Mouse (Mus musculus) heart, embryonic 12.5 days (tissue): ENCODE results near the gene Polr1d. TPM values are rescaled to one million over a fixed set of nuclear protein-coding genes. Genes with fewer than 3 reads are reported as not detected.
A peak's percentile ranks its signal among the peaks of the same experiment; 100 is the strongest.

Source experiments
- ATAC-seq: fragments of 200-750 bp; cut with Nextera tagmentation; 2 replicates; pipeline ENCODE4 v1.8.0; 2017; ENCODE audit warnings: moderate TSS enrichment, moderate library complexity; ENCODE audit not compliant: insufficient number of reproducible peaks, low FRiP score
- H3K27ac ChIP-seq: fragments of 300-500 bp; sonication (generic); 2 replicates; pipeline ENCODE4 v1.5.1; 2016; ENCODE audit warnings: mild to moderate bottlenecking, moderate library complexity; ENCODE audit not compliant: poor library complexity, severe bottlenecking
- H3K27me3 ChIP-seq: fragments of 300-500 bp; sonication (generic); replicated peaks from 2 replicates; pipeline ENCODE4 v1.6.1; 2016; ENCODE audit warnings: mild to moderate bottlenecking, moderate library complexity
- H3K36me3 ChIP-seq: fragments of 300-500 bp; sonication (generic); 2 replicates; pipeline ENCODE4 v1.6.1; 2016; ENCODE audit warnings: mild to moderate bottlenecking, moderate library complexity
- H3K4me1 ChIP-seq: fragments of 300-500 bp; sonication (generic); replicated peaks from 2 replicates; pipeline ENCODE4 v1.6.1; 2016; ENCODE audit warnings: mild to moderate bottlenecking
- H3K4me2 ChIP-seq: fragments of 300-500 bp; sonication (generic); 2 replicates; pipeline ENCODE4 v1.6.1; 2016; ENCODE audit warnings: mild to moderate bottlenecking, moderate library complexity
- H3K4me3 ChIP-seq: fragments of 300-500 bp; sonication (generic); 2 replicates; pipeline ENCODE4 v1.5.1; 2016; ENCODE audit warnings: mild to moderate bottlenecking
- H3K9ac ChIP-seq: fragments of 300-500 bp; sonication (generic); 2 replicates; pipeline ENCODE4 v1.6.1; 2016; ENCODE audit warnings: mild to moderate bottlenecking, moderate library complexity
- H3K9me3 ChIP-seq: fragments of 300-500 bp; sonication (generic); replicated peaks from 2 replicates; pipeline ENCODE4 v1.6.1; 2016; ENCODE audit warnings: mild to moderate bottlenecking, moderate library complexity
- WGBS: fragments of 180-500 bp; shearing (Covaris S2); methylation state at CpG from one replicate; pipeline ENCODE4 v1.1.7; 2016; 5-methylcytosine and 5-hydroxymethylcytosine counted together
- polyA plus RNA-seq: library from polyadenylated mRNA; unstranded; fragments of >200 nt; fragmentation: Nextera tagmentation; extraction: Ambion mirVana; gene quantifications from 2 replicates; pipeline ENCODE4 v1.2.1, GENCODE M21; 2016

Gene Polr1d
- polyA plus RNA-seq, 1 experiment from 2014 or later: 94.0 TPM

DNA sequence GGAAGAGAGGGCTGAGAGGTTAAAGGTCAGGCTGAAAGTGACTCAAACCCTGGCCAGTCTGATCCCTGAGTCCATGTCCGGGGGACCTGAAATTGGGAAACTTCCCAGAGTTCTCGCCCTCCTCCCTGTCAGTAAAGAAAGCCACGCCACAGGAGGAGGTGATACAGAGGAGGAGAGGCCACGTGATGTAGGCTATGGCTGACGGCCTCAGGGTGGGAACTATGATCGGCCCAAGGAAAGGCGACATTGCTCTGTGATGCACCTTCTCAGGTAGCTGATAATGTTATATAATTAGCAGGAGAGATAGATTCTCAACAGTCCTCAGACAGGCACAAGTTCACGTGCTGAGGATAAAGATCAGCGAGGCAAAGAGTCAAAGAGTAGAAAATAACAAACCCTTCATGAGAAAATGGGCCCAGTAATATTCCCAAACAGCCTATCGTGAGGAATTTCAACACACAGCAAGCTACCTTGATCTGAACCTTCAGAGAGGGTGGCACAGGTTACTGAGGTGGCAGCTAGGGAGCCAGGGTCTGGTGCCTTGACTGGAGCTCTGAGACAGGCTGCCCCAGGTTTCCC is 20.0 kb upstream of the Polr1d start:
- 76% methylated on average over 10 of the region's 10 CpGs for WGBS
- H3K27me3 ChIP-seq: no peaks in the 10 kb centered on the region
- H3K27ac ChIP-seq: peak overlapping the region; percentile 60
- no peak overlapping the region for H3K9ac ChIP-seq
- H3K4me1 ChIP-seq: peaks cover 57% of the 10 kb centered on the region
- H3K4me3 ChIP-seq: no peak overlapping the region
- no peaks in the 10 kb centered on the region for H3K36me3 ChIP-seq
- no peak for ATAC-seq
- H3K9me3 ChIP-seq: no peaks in the 10 kb centered on the region
- no peak overlapping the region for H3K4me2 ChIP-seq

DNA sequence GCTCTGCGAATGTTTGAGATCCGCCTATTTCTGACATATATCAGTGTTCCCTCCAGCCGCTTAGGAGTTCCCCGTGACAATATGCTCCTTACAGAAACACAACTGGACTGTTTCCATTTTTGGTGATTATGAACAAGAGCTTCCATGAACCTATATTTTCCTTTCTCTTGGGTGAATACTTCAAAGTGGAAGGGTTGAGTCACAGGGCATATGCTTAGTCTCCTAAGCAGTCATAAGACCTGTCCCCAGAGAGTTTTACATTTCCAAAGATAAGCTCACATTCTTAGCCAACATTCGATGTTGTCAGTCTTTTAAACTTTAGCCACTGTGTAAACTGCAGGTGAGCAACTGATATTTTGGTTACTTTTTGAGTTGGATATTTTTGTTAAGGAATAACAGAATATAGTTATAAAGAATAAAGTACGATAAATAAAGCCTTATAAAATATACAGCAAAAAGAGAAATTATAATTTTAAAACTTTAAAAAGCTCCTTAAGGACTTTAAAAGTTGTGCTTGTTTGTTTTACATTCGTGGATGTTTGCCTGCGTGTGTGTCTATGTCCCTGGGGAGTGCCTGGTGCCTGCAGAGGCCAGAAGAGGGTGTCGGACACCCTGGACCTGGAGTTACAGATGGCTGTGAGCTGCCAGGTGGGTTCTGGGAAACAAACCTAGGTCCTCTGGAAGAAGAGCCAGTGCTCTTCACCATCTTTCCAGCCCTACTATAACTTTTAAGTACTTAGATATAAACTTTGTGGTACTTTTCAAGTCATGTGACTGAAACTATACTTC is 19.0 kb upstream of the Polr1d start:
- H3K27ac ChIP-seq: peak overlapping the region; percentile 60
- H3K27me3 ChIP-seq: no peaks in the 10 kb centered on the region
- WGBS: 60% methylated on average over 9 of the region's 9 CpGs
- no peak overlapping the region for H3K4me3 ChIP-seq
- no peaks in the 10 kb centered on the region for H3K9me3 ChIP-seq
- ATAC-seq: peak; percentile 62; the same call in 1 of the 2 replicates
- H3K9ac ChIP-seq: no peak overlapping the region
- no peak overlapping the region for H3K4me2 ChIP-seq
- no peaks in the 10 kb centered on the region for H3K36me3 ChIP-seq
- H3K4me1 ChIP-seq: peaks cover 51% of the 10 kb centered on the region

DNA sequence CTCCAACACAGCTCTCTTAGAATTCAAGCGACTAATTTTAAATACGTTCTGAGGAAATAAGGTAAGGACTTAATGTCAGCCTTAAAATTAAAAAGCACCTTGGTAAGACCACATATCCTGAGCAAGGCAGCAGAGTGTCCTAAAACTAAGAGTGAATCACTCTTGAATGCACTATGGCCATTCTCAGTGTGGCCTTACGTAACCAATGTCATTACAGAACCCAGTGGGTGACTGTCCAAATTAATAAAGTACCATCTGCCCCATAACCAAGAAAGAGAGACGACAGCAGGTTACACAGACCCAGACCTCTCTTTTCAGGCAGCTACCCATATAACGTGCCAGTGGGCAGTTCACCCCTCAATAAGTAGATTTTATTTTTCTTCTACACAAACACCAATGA is 18.2 kb upstream of the Polr1d start:
- no peaks in the 10 kb centered on the region for H3K36me3 ChIP-seq
- ATAC-seq: no peak
- H3K9ac ChIP-seq: no peak overlapping the region
- H3K9me3 ChIP-seq: no peaks in the 10 kb centered on the region
- no peaks in the 10 kb centered on the region for H3K27me3 ChIP-seq
- H3K4me3 ChIP-seq: no peak overlapping the region
- H3K4me1 ChIP-seq: peaks cover 59% of the 10 kb centered on the region
- 88% methylated on average over 5 of the region's 5 CpGs for WGBS
- H3K4me2 ChIP-seq: no peak overlapping the region
- no peak overlapping the region for H3K27ac ChIP-seq

DNA sequence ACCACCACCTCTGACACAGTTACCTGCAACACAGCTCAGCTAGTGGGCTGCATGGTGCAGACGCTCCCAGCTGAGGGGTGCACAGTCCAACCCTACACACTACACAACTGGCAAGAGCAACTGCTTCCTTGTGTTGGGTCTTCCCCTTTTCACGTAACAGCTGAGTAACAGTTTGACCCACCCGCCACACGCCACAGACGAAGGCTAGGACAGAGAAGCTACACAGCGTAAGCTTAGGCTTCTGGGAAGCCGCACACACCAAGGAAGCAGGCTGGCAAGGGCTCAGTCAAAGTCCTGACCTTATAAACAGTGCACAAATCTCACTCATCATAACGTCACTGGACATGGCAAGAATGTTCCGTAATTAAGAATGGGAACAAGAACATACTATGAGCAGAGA is 17.5 kb upstream of the Polr1d start:
- ATAC-seq: no peak
- Histone ChIP-seq H3K4me2 (no peak overlapping the region), H3K27ac (no peak overlapping the region), H3K4me3 (no peak overlapping the region), H3K9me3 (no peaks in the 10 kb centered on the region), H3K27me3 (no peaks in the 10 kb centered on the region), H3K36me3 (no peaks in the 10 kb centered on the region), H3K4me1 (peaks cover 57% of the 10 kb centered on the region), H3K9ac (no peak overlapping the region)
- WGBS: 87% methylated on average over 9 of the region's 9 CpGs

DNA sequence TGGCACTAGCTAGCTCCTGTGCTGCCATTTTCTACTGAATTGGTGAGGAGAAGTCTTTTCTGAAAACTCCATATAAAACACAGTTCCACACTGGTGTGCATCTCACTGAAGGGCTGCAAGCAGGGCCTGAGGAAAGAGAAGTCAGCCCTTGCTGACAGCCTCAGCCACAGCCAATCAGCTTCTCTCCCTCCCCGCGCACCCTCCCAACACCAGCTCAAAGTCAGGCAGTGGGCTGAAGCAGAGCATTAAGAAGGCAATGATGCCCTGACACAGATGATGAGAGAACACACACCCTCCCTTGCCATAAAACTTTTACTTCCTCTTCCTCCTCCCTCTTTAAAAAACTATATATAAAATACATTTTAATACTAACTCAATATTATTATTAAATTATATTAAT is 16.8 kb upstream of the Polr1d start:
- WGBS: 70% methylated on average over 2 of the region's 2 CpGs
- Histone ChIP-seq H3K36me3 (no peaks in the 10 kb centered on the region), H3K4me1 (peaks cover 54% of the 10 kb centered on the region), H3K4me3 (no peak overlapping the region), H3K27me3 (no peaks in the 10 kb centered on the region), H3K9me3 (no peaks in the 10 kb centered on the region), H3K4me2 (no peak overlapping the region), H3K27ac (no peak overlapping the region), H3K9ac (no peak overlapping the region)
- no peak for ATAC-seq

DNA sequence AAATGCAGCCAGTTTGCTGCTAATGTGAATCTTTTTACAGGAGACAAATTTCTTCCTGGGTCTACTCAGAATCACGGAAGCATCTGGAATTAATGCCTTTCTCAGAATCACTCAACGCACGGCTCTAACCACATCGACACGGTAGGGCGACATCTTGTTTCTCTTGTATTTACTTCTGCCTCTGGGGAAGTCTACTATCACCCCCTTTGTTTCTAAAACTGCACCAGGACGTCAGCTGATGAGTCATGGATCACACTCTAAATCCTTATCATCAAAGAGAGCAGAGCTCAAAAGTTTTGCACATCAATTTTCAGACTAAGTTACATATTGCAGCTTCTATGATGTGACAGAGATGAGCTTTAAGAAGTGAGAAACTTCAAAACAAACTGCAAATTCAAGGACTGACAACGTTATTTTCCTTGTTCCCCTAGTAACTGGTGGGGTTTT is 13.6 kb upstream of the Polr1d start:
- peak overlapping the region; percentile 24; the same call in 1 of the 2 replicates for H3K4me2 ChIP-seq
- WGBS: 43% methylated on average over 8 of the region's 8 CpGs

DNA sequence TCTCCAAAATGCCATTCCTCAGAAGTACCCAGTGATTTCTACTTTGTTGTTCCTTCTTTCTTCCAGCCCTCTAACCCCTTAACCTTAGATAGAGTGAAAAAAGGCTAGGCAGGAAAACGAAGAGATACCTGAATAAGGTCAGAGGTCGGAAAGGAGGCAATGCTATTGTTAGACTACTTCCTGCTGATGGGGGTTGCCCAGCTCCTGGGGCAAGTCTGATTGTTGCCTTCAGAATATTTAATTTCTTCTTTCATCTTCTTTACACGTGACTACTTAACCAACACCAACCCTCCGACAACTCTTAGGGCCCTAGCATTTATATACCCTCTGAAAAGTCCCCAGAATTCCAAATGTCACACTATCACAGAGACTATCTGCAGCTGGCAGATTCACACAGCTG is 10.7 kb upstream of the Polr1d start:
- H3K9me3 ChIP-seq: no peaks in the 10 kb centered on the region
- H3K4me3 ChIP-seq: no peak overlapping the region
- no peak overlapping the region for H3K9ac ChIP-seq
- peaks cover 39% of the 10 kb centered on the region for H3K4me1 ChIP-seq
- ATAC-seq: no peak
- no peaks in the 10 kb centered on the region for H3K27me3 ChIP-seq
- no peak overlapping the region for H3K27ac ChIP-seq
- H3K36me3 ChIP-seq: no peaks in the 10 kb centered on the region
- 49% methylated on average over 4 of the region's 4 CpGs for WGBS
- H3K4me2 ChIP-seq: no peak overlapping the region

More for the DNA sequence above, 13.6 kb upstream of the Polr1d start:
- Histone ChIP-seq H3K4me3 (no peak overlapping the region), H3K27me3 (no peaks in the 10 kb centered on the region), H3K27ac (no peak overlapping the region), H3K36me3 (no peaks in the 10 kb centered on the region), H3K4me1 (peaks cover 30% of the 10 kb centered on the region), H3K9me3 (no peaks in the 10 kb centered on the region), H3K9ac (no peak overlapping the region)
- no peak for ATAC-seq

DNA sequence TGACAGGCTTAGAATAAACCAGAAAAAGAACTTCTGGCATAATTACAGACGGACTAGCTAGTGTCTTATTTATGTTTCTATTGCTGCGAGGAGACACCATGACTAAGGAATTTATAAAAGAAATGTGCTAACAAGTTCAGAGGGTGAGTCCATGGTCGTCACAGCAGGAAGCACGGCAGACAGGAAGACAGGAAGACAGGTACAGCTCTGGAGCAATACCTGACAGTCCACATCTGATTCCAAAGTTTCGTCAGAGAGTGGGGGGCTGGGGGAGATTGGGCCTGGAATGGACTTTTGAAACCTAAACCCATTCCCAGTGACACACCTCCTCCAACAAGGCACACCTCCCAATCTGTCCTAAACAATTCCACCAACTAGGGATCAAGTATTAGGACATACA is 9.9 kb upstream of the Polr1d start:
- Histone ChIP-seq H3K4me1 (peaks cover 45% of the 10 kb centered on the region), H3K4me3 (no peak overlapping the region), H3K9me3 (no peaks in the 10 kb centered on the region), H3K27ac (no peak overlapping the region), H3K4me2 (no peak overlapping the region), H3K36me3 (no peaks in the 10 kb centered on the region), H3K27me3 (no peaks in the 10 kb centered on the region), H3K9ac (no peak overlapping the region)
- WGBS: 76% methylated on average over 5 of the region's 5 CpGs
- no peak for ATAC-seq

DNA sequence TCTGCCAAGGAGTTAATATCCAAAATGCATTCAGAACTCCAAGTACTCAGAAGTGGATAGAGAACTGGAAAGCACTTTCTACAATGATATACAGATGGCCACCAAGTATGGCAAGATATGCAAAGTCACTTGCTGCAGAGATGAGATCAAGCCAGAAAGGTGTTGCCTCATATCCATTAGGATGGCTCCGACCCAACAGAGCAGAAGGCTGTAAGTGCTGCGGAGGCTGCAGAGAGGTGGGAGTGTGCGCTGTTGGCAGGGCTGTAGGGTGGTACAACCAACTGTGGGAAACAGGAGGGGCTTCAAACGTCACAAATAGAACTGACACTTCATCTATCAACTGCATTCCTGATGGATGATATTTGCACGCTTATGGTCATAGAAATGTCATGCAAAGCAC is 8.0 kb upstream of the Polr1d start:
- Histone ChIP-seq H3K36me3 (0 out of 2 replicates have a peak, but pooled peaks cover 3% of the 10 kb centered on the region), H3K9ac (no peak overlapping the region), H3K4me3 (no peak overlapping the region), H3K27ac (no peak overlapping the region), H3K4me2 (no peak overlapping the region), H3K9me3 (no peaks in the 10 kb centered on the region), H3K27me3 (no peaks in the 10 kb centered on the region), H3K4me1 (peaks cover 47% of the 10 kb centered on the region)
- WGBS: 67% methylated on average over 5 of the region's 5 CpGs
- ATAC-seq: no peak

DNA sequence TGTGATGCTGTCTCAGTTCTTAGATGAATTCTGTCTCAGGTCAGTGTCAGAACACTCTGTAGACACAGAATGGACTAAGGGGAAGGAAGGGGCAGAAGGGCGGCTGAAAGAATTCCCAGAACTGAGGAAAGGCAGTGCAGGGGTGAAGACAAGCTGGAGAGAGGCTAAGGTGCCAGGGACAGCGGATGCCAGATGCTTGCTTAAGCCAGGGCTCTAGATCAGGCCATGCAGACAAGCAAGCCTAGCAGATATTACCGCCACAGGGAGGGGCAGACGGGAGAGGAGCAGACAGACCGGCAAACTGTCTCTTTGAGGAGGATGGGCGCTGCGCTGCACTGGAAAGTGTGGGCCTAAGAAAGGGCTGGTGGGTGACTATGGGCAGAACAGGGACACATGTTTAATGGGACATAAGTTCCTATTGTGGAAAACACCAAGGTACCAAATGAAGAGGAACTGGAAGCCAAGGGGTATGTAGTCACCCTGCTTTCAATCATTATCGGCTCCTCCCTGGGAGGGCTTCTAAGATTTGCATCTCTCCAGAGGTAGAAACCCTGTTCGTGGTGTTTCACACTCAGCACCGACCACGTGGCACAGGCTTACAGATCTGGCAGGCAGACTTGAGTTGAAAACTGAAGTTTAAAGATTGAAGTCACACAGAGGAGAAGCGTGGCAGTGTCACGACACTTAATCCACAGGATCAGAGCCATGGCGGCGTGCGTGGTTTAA is 5.9 kb upstream of the Polr1d start:
- no peaks in the 10 kb centered on the region for H3K27me3 ChIP-seq
- H3K9me3 ChIP-seq: no peaks in the 10 kb centered on the region
- peak overlapping the region; percentile 4; the same call in 1 of the 2 replicates for H3K4me2 ChIP-seq
- H3K4me3 ChIP-seq: no peak overlapping the region
- H3K9ac ChIP-seq: peak overlapping the region; percentile 11; the same call in 1 of the 2 replicates
- H3K4me1 ChIP-seq: peaks cover 63% of the 10 kb centered on the region
- no peak for ATAC-seq
- peak overlapping the region; percentile 34; the same call in 1 of the 2 replicates for H3K27ac ChIP-seq
- 57% methylated on average over 16 of the region's 16 CpGs for WGBS
- H3K36me3 ChIP-seq: 0 out of 2 replicates have a peak, but pooled peaks cover 3% of the 10 kb centered on the region

DNA sequence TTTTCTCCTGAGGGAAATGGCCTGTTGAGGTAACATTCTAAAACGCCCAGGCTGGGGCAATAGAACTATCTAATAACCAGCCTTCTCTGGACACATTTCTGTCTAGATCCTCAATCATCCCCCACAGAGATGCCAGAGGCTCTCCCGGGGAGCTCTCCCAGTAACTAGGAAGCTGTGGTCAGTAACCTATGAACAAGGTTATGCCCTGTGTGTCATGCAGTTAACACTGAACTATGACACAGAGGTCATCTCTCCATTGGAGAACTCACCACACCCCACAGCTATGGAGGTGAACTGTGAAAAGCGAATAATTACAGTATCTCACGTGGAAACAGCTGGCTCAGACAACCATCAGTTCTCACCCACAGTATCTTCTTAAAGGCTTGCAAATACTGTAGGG is 5.0 kb upstream of the Polr1d start:
- Histone ChIP-seq H3K36me3 (0 out of 2 replicates have a peak, but pooled peaks cover 3% of the 10 kb centered on the region), H3K27me3 (no peaks in the 10 kb centered on the region), H3K27ac (no peak overlapping the region), H3K4me3 (no peak overlapping the region), H3K4me1 (peaks cover 63% of the 10 kb centered on the region), H3K9me3 (no peaks in the 10 kb centered on the region), H3K4me2 (no peak overlapping the region), H3K9ac (no peak overlapping the region)
- WGBS: 51% methylated on average over 4 of the region's 4 CpGs
- no peak for ATAC-seq
